Mouse (Mus musculus) adrenal gland, adult 2 months (tissue): ENCODE measurements around the gene Scamp1. TPM values are rescaled to one million over a fixed set of nuclear protein-coding genes. Genes with fewer than 3 reads are reported as not detected.
"Not testable (repeated sequence)": the region's sequence is repeated elsewhere in the genome, so short reads cannot be mapped to it uniquely, and the experiment has no call there.

Experiments used
- DNase-seq: peaks from one replicate; pipeline ENCODE4 v3.0.0; 2021
- long read RNA-seq: library from polyadenylated mRNA; stranded (forward); transcript quantifications from one replicate; pipeline ENCODE4 v2.0.0, GENCODE M21; 2021
- polyA plus RNA-seq: library from polyadenylated mRNA; depleted of rRNA; stranded (reverse); fragments of >200 nt; gene quantifications from 2 replicates; pipeline ENCODE4 v1.2.3, GENCODE M21; 2012; rRNA removed
- total RNA-seq, 2 experiments: library from RNA; stranded (reverse); gene quantifications; 2 replicates each; pipeline ENCODE4 v1.2.3; 2021

The Scamp1 gene
- total RNA-seq: 10 to 100 TPM; 59.4 to 75.8 TPM
- 15.0 and 18.2 TPM in 2 replicates for polyA plus RNA-seq
- long read RNA-seq, full-length matches to known transcripts: 59 of 67 reads
- long read RNA-seq, partial matches to known transcripts: 2 of 67 reads
- long read RNA-seq, other reads (novel, unspliced or antisense): 6 of 67 reads

DNA sequence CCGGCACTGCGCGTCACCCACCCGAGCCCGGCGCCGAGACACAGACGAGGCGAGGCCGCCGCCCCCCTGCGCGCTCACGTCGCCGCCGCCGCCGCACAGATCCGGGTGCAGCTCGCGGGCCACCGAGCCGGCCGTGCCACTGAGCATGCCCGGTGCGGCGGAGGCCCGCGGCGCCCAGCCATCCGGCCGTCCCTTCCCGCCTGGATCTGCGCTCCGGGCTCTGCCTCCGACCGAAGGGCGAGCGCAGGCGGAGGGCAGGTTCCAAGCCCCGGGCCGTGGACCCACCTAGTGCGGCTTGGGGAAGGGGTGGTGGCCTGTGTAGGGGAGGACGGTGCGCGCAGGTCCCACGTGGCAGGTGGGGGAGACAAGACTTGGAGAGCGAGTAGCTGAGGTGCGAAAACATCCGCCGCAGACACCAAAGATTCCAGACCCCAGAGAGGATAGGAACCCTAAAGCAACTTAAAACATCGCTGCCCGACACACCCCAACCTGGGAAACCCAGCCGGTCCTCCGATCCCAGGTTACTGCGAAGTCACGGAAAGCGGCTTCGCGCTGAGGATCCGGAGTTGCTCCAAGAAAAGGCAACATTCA is at the start of gene Scamp1:
Gene Scamp1 (minus strand): TSS at position 577 of the 591 bp plus-strand sequence.
- DNase-seq: peak; percentile 96

DNA sequence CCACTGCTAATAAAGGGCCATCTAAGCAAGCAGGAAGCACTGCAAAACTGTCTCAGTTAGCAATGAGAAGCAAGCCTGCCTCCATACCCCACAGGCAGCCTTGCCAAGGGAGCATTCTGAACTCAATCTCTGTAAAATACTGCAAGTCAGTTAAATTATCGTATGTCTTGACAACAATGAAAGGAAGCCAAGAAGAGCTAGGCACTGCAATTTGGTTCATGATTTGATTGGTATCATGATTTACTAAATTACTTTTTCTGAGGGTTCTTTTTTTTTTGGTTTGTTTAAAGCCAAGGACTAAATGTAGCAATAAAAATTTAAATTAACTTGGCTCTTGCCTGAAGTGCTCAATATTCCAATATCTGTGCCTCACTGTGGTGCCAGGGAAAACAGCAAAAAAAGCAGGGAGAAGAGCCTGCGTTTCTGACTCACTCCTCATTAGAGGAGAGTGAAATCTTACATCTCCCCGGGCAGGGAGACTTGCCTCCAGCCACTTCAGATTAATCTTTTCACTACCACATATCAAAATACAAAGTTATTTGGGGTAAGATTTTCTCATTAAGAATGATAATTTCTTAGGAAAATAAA is 44.8 kb upstream of the Scamp1 start:
- DNase-seq: no peak

DNA sequence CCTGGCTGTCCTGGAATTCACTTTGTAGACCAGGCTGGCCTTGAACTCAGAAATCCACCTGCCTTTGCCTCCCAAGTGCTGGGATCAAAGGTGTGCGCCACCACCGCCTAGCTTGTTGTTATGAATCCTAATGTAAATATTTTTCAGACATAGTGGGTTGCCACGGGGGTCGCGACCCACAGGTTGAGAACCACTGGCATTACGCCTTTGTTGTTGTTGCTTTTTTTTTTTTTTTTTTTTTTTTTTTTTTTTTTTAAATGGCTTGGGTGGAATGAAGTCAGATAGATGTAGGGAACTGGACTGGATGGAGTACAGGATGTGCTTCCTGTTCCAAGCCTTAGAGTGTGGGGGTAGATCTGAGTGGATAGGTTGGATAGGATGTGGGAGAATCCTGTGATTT is 43.3 kb upstream of the Scamp1 start:
- not testable (repeated sequence) for DNase-seq

DNA sequence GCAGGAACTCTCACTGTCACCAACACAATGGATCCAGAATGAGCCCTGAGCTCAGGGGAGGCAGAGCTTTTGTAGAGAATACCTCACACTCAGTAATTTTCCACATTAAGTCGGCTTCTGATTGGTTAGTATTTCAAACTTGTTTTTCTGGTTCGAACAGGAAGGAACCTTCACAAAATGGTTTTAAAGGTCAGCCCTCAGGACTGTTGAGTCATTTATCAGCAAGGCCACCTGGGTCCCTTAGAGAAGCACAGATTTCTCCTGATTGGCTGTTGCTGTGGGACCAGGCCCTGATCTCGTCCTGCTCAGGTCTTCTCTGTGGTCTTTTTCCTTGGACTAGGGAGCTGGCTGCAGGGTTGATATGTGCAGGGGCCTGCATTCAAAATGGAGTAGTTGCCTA is 42.4 kb upstream of the Scamp1 start:
- DNase-seq: peak; percentile 83

DNA sequence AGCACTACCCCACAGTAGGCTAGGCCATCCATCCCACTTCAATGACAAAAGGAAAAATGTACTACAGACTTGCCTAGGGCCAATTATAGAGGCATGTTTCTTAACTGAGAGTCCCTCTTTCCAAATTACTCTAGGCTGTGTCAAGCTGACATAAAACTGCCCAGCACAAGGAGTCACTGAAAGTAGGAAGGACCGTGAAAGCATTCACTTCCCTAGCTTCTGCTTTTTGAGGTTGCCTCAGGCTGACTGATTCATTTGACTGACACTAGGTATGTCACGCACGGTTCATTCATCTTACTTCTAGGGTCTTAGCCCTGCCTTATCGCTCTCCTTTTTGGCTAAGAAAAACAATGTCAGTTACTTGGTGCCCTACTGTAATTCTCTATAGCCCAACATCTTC is 36.8 kb upstream of the Scamp1 start:
- DNase-seq: no peak

DNA sequence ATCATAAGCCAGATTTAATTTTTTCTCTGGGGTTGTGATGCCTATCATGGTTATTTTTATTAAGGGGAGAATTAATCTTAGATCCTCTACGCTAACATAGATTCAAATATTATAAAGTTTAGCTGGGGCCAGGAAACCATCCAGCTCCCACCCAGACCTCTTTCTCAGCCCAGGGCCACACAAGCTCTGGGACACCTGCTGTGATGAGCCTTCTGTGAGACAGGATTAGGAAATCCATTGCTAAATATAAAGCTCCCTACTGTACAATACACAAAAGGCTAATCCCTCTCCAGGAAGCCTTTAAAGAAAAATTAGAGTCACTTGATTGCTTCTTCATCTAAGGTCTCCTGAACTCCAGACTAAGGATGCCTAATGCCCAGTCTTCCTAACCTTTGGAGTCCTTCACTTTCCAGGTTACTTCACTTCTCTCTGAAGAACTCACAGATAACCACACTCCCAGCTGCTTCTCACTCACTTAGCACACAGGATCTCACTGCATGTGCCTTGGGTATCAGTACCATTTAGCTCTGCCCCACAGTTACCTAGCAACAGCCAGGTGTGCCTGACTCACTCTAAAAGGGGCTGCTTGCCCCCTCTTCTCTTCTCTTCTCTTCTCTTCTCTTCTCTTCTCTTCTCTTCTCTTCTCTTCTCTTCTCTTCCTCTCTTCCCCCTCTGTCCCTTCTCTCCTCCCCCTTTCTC is 35.6 kb upstream of the Scamp1 start:
- DNase-seq: no peak

DNA sequence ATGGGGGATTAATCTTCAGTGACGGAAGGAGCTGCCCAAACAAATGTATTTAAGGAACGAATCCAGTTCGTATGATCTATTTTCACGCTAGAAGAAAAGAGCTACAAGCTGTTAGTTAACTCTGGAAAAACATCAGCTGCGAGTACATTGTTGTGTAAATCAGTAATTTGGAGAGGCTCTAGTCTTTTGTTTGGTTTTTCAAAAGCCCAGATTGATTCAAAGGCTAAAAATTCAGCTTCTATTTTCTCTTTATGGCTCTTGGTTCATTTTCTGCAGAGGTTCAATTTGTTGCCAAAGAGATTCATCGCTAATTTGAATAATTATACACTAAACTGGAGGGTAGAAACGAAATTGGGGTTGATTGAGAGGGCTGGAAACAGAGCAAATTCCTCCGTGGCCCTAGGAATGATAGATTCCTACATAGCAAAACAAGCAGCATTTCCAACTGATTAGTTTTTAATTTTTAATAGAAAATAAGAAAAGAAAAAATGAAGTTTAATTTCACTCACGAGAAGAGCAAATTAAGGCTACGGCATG is 31.4 kb upstream of the Scamp1 start:
- no peak for DNase-seq

DNA sequence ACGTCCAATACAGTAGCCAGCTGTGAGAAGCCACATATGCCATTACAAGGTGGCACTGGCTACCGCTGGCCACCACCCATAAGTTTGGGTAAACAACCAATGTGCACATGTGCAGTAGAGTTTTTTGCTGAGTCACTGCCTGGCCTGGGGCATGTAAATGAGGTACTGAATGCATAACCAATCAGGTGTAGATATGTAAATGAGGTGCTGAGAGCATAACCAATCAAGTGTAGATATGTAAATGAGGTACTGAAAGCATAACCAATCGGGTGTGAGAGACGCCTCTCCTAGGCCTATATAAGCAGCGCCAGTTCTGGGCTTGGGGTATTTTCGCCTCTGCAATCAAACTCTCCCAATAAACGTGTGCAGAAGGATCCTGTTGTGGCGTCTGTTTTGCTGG is 27.2 kb upstream of the Scamp1 start:
- not testable (repeated sequence) for DNase-seq

DNA sequence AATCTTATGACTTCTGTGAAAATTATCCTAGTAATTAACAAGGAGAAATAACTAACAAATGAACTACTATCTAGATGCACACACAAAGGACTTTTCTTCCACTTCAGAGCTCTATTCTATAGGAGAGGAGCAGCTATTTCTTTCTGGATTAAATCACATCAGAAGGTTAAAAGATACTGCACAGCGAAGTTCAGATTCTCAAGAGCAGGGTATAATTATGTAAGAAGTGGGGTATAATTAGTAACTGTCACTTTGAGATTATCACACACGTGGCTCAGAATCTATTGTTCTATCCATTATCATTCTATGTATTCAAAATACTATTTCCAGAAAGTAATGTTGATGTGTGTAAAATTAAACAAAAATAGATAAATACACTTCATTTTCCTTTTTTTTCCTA is 22.6 kb upstream of the Scamp1 start:
- no peak for DNase-seq

DNA sequence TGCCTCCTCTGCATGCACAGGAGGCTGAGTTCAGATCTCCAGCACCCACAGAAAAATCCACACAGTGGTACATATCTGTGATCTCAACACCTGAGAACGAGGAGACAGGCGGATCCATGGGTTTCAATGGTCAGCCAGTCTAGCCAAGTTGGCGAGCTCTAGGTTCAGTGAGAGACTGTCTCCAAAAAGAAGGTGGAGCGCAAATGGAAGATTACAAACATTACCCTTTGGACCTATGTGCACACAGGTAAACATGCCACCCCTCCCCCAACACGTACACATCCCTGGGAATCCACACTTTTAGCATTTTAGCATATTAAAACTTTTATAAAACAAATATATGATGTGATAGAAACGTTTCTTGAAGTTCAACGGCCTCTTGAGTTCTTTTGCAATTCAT is 21.9 kb upstream of the Scamp1 start:
- no peak for DNase-seq

DNA sequence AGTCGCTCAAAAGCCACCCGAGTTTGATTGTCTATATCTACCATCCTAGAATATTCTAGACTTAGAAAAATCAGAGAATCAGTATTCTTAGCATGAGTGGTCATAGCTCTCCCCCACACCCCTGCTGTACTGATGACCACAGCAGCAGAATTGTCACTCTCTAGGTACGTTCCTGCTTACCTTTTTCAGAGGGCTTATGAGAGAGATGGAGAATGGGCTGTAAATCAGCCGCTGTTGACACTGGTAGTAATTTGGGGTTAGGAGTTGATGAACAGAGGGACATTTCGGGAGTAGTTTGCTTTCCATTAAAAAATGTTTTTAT is 21.3 kb upstream of the Scamp1 start:
- no peak for DNase-seq

DNA sequence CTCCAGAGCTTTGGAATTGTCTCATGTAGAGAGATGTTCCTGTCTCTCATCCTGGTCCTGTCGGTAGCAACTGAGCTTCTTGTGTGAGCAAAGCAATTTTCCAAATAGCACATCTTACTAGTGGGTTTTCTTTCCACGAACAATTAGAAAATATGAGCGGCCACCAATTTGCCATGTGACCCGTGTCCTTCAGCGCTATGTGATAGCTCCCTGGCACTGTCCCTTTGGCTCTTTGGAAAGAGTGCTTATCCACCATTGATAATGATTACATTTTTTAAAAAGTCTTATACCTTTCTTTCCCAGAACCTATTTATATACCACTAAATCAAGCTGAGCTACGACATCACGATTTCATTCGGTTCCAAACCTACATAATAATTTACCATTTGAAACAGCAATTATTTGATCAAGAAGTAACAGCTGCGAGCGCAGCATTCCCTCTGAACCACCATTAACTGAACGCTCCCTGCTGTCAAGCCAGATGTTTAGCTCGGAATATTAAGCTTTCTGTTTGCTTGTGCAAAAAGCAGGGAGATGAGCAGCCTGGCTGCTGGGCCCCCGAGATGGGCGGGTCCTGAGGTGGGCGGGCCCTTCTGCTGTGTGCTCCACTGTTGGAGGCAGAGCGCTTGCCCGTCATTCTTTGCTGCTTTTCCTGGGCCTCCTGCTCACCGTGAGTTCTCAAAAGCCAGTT is 20.8 kb upstream of the Scamp1 start:
- DNase-seq: peak; percentile 48

DNA sequence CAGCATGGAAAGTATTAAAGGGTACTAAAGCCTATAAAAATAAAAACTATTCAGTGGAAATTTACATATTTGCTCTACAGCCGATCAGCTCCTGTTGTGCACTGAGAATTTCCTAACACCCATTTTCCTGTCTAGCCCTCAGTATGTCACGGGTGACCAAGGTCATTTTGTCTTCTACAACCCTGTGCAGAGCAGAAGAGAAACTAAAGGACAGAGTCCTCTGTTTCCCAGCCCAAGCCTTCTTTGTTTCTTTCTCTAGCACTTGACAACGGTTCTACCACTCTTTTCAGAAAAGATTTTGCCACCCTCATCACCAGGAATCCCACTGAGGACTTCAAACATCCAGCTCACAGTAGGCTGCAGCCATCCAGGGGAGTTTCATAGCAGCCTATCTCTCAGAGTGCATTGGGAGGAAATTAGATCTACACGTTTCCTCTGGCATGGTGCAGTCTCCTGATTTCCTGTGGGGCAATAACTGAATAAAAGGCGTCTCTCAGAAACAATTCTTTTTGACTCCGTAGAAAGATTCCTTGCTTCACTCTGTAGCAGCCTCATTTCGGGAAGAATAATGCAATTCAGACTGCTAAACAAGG is 15.4 kb upstream of the Scamp1 start:
- DNase-seq: no peak

DNA sequence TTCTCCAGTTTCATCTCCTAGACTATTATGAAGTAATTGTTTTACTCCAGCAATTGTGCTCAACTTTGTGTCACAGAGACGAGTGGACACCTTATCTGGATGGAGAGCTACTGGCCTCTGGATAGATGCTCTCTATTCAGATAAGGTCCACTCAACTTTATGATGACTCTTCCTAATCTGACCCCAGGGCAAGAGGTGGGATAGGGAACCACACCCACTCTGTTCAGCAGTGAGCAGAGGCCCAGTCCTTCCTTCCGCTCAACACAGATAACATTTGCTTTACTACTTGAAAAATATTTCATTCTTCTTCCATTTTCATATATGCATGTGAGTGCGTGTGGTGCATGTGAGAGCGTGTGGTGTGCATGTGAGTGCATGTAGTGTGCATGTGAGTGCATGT is 14.6 kb upstream of the Scamp1 start:
- no peak for DNase-seq

DNA sequence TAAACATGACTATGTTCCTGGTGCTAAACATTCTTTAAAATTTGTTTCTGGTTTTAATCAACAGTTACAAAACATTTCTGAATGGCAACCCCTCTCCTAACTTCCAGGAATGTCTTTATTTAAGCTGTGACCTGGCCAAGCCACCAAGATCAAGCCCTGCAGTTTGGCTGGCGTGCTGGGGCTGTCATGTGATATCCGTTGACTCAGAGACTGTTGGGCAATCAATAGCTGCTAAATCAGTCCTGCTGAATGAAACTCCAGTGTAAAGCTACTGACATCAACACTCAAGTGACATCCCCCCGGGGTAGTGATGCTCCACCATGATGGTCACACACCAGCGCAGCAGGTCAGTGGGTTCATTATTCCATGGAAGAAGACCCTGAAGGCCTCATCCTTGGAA is 12.7 kb upstream of the Scamp1 start:
- DNase-seq: peak; percentile 85

DNA sequence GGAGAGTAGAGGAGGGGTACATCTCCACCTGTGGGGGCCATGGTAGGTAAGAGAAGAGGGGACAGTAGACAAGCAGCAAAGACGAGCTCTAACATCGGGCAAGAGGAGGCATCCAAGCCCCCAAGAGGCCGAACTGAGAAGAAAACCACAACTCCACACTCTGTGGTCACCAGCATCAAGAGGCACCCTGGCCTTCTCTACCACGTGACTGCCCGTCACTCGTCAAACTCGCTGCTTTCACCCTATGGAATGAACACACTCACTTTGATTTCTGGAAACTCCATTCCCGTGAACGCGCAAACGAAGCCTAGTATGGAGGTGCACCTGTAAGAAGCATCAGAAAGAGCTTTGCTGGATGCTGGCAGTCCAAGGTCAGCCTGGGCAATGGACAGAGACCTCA is 10.7 kb upstream of the Scamp1 start:
- no peak for DNase-seq

DNA sequence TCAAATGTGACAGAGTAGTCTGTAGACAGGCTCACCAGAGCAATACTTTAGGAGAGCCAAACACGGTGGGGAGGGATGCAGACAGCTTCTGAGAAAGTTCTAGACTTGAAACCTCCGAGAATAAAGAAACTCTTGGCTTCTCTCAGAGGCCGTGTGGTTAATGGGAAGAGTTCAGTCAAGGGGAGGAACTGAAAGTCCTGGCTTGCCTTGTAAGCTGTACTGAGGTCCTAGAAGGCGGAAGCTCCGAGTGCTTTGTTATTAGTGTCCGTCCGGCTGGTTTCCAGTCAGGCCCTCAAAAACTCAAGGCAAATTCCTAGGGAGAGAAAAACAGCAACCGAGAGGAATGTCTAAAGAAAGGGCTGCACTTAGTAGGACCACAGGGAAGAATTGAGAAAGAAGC is 10.3 kb upstream of the Scamp1 start:
- no peak for DNase-seq

DNA sequence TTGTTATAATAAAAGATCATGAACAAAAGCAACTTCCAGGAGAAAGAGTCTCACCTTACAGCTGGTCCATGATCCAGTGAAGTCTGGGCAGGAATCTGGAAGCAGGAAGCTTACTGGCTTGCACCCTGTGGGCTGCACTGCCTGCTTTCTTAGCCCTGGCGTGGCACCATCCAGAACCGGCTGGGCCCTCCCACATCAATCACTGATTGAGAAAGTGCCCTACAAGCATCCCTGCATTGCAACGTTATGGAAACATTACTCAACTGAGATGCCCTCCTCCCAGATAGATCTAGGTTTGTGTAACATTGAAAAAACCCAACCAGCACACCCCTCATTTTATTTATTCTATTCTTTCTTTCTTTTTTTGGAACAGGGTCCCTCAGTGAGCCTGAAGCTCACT is 9.2 kb upstream of the Scamp1 start:
- no peak for DNase-seq

DNA sequence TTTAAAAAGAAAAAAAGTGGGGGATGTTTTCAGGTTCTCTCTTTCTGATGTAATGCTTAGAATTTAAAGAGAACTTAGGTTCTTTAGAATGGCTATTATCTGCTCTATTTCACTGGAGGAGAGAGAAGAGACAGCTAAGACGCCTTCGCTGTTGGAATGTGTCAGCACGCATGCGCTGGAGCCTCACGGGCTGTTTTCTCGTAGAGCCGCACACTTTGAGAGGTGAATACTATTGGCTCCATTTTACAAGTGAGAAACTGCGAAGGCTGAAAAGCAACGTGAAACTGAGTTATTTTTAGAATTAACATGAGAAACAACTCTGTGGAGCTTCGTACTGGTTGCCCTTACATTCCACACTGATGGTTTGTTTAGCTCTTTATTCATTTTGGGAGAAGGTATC is 8.3 kb upstream of the Scamp1 start:
- no peak for DNase-seq

DNA sequence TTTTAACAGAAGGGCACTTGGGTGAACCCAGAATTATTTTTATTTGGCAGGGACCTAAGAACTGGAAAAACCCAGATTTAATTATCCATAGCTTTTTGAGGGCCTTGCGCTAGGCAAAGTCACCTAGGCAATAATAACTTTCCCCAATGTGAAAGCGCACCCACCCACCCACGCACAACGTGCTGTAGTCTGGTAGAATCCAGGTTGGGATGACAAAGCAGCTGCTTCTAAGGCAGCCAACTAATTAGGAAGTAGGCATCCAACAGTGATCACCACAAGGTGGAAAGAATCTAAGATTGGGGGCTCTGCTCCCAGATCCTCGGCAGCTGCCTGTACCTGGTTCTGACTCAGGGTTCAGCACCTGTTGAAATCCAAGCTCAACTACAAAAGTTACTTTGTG is 538 bp upstream of the Scamp1 start:
- no peak for DNase-seq

DNA sequence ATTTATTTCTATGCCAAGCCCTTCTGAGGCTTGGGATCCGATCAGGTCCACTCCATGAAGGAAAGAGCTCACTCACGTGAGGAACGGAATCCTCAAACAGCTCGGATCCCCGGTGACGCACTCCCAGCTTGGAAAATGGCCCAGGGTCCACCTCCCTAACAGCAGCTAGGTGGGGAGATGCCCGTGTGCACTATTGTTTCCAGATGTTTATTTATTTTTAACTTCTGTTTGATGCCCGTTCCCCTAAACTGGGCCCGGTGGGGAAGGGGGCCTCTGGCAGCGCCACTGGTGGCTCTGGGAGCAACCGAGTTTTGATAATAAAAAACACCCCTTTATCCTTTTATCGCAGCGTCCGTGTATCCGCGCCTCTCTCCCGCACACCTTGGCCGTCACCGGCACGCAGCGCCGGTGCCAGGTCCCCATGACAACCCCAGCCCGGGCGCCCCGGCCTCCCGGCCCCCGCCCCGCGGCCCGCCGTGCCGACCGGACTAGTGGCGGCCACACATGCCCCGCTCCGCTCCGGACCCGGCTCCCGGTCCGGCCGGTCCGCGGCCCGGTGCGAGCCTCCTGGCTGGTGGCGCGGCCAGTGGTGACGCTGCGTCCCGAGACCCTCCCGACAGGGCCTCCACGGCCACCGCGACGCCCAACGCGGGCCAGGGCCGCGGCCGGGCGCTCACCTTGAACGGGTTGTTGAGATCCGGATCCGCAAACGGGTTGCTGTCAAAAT is 951 bp downstream of the Scamp1 start:
- DNase-seq: peak; percentile 77

DNA sequence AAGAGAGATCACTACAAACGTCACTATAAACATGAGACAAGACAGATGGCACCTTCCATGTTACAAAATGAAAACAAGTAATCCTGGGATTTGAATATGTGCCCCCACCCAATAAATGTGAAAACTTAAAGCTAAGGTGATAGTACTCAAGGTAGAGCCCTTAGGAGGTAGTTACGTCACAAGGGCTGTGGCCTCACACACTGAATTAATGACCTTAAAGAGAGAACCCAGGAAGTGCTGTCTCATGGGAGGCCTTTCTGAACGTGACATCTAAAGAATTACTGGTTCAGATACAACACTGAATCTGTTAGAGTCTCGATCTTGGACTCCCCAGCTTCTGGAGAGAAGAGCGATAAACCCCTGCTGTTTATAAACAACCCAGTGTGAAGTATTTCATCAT is 6.2 kb downstream of the Scamp1 start:
- no peak for DNase-seq
